Mouse (Mus musculus) ovary, postnatal 14 days (tissue): ENCODE measurements at regions not wholly inside any gene's neighbourhood (a gene's known extent, or its start where the extent isn't known, plus 50 kb on each side); places are given as distances from the start of the nearest gene placed in this dataset.
"Not testable (repeated sequence)": the region's sequence is repeated elsewhere in the genome, so short reads cannot be mapped to it uniquely, and the experiment has no call there.

Experiments used
- DNase-seq: peaks from one replicate; pipeline ENCODE4 v3.0.0; 2022; ENCODE audit warnings: low spot score

DNA sequence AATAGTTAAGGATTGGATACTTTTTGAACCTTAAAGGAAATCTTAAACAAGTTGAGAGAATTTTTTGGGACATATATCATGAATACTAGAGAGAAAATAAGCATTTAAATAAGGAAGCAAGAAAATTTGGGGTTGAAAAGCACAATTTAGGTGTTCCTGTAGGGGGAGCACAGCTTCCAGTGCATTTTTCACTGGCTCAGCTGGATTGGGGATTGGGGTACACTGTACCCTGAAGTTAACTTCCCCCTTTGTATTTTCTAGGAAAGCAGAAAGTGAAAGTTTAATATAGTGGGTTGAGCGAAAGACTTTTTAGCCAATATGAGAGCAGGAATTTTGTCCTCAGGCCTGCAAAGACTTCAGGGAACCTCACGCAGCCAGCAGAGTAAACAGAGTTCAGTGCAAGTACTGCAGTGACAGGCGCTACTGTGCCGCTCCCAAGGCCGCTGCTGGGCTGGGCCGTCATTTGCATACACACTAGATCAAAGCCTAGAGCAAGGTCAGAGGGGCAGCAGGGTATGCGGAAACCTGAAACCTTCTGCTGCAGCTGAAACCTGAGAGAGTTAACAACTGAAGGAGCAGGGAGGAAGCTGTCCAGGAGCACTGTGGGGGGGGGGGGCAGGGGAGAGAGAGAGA, 1111.4 kb downstream of the H2al1n start:
- peak; percentile 4 for DNase-seq

- no peak for DNase-seq
These were observed 1112.0 kb downstream of the H2al1n start for GRCm38 (mm10) chrX:15322958-15323357.

DNA sequence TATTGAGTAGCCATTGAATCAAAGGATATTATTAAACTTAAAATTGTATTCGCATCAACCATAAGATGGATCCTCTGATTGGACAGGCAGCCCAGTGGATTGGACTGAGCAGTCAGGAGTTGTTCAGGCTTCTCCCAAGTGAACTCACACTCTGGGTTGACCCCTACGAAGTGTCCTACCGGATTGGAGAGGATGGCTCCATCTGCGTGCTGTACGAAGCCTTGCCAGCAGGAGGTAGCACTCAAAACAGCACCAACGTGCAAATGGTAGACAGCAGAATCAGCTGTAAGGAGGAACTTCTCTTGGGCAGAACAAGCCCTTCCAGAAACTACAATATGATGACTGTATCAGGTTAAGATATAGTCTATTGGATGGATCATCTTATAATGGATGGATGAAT, 1154.2 kb downstream of the H2al1n start:
- DNase-seq = not testable (repeated sequence)
